Mouse (Mus musculus) lung, postnatal 0 days (tissue): ENCODE data around the gene Cmtm8.

Source experiments
- CTCF ChIP-seq: IDR thresholded peaks from 2 replicates; pipeline ENCODE4 v1.5.1; 2016; ENCODE audit warnings: antibody characterized with exemption, mild to moderate bottlenecking
- EP300 ChIP-seq: IDR thresholded peaks from 2 replicates; pipeline ENCODE4 v1.6.1; 2016; ENCODE audit warnings: antibody characterized with exemption, mild to moderate bottlenecking, control low read depth

DNA sequence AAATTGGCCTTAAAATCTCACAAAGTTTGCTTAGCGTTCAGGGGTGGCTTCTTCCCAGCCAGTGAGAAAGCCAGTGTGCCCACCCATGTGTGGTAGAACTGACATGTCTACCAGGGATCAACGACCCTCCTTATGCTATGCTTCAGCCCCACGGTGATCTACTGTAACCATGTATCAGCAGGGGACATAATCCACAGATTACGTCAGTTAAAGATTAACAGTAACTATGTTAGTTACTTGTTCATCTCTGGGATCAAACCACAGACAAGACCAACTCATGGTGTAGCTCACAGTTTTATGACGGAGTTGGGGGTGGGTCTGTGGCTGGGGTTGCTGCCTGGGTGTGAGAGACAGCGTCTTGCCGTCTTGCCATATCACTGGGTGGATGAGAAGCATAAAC is 19.8 kb downstream of the Cmtm8 start:
- TF ChIP-seq CTCF (no peak), EP300 (no peak)
